Mouse (Mus musculus) lung, adult 18-20 months (tissue): Measurements from ENCODE around the gene Josd1.

Experiments
- DNase-seq, 2 experiments: peaks; one replicate each; pipeline ENCODE4 v3.0.0; 2022; ENCODE audit warnings: mixed read lengths in 2 of 2

Josd1 gene

DNA sequence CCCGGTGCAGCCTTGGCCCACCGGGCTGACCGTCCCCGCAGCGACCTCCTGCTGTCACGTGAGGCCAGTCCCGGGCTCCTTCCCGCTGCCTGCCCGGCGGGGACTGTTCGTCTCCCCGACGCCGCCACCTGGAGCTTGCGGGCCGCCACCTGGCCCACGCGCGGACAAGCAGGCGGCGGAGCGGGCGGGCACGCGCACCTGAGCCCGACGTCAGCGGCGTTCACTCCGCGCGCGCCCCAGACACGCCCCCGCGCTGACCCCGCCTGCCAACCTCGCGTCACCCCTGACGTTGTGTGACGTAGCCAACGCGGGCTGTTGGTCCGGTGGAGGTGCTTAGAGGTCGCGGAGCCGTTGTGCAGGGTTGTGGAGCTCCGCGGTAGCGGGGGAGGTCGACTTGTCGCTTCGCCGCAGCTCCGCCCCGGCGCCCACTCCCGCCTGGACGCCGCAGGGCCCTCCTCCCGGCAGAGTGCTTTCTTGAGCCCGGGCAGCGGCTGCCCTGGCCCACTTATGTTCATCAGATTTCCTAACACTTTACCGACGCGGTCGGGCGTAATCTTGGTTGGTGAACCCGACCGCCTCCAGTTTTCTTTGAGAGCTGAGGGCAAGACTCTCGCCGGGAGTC lies at the start of gene Josd1:
Gene Josd1 (minus strand): TSS at position 274 of the 622 bp plus-strand sequence.
- DNase-seq, result peak; percentile 95

DNA sequence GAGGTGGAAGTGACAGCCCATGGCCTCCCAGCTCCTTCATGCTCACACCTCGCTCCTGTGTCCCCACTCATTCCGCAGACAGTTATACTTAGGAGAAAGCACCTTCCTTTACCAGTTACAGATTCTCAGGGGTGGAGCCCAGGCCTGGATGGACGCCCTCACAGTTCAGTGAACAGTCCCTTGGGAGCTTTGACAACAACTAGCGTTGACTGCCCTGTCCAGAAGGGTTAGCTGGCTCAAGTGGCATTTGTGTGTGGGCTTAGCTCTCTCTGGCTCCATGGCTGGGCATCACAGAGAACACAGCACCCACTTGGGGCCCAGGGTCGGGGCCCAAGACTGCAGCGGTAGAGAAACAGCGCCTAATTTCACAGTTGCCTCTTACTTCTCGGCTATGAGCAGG lies 46.6 kb upstream of the Josd1 start:
- DNase-seq, result no peak

DNA sequence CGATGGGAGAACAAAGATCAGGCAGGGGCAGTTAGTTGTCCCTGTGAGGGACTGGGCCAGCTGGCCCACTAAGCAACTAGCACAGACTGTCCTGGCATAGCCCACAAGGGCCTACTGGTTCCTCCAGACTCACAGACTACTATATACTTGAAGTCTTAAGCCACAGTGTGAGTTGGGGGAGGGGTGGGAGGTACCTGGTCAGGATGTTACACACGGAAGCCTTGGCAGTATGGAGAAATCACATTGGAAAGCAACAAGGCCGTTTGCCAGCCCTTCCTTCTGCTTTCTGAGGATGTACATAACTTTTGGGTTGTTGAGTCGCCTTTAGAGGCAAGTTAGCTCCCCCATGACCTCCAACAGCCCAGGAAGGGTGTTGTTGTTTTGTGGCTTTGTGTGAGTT lies 45.9 kb upstream of the Josd1 start:
- DNase-seq, result no peak

DNA sequence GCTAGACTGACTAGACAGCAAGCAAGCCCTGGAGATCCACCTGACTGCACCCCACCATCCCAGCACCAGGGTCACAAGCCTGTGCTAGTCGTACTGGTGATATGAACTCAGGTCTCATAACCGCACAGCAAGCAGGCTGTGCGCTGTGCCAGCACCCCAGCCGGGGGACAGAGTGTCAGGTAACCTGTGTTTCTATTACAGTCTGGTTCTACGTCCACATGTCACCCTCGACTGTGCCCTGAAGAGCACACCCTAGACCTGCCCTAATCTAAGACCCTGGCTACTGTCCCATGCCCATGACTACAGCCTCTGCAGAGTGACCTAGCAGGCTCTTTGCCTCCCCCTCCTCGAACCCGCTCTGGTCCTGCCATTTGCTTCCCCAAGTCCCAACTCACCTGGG lies 45.5 kb upstream of the Josd1 start:
- DNase-seq, result no peak

DNA sequence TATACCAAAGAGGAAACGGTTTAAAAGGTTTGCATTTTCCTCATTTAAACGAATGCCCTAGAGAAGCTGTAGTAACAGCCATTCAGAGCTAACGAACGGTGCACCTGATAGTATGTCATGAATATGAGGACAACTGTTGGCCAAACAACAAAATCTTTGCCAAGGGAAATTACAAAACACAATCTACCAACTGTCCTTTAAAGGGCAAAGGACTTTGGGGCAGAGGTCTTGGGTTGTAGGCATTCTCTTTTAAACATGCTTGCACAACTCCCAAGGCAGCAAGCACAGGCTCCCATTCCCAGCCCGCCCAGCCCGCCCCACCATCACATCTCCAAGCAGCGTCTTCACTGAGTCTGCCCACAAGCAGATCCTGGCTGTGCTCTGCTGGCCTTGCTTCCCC lies 43.8 kb upstream of the Josd1 start:
- no peak for DNase-seq

DNA sequence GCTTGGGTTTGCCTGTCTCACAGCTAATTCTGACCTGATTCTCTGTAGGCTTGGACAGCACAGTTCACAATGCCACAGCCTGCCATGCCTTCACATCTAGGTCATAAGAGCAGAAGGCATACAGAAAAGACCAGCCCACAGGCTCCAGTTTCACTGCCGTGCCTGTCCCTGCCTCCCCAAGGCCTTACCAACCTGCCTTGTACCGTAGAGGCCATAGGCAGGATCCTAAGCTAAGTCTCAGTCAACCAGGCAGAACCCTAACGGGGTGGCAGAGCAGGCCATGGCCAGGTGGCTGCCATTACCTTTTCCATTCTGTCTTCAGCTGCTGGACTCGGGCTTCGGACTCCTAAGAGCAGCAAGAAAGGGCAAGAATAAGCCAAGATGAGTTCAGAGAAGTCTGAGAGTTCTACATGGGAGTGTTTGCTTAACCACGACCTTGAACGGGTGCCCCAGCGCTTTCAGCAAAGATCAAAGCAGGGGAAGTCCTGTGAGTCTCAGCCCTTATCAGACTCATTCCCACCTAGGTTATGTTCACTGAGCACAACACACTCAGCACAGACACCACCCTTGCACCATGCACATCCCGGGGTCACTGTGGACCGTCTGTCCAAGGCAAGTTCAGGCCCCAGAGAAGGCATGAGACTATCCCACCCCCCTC lies 41.1 kb upstream of the Josd1 start:
- DNase-seq, result no peak

DNA sequence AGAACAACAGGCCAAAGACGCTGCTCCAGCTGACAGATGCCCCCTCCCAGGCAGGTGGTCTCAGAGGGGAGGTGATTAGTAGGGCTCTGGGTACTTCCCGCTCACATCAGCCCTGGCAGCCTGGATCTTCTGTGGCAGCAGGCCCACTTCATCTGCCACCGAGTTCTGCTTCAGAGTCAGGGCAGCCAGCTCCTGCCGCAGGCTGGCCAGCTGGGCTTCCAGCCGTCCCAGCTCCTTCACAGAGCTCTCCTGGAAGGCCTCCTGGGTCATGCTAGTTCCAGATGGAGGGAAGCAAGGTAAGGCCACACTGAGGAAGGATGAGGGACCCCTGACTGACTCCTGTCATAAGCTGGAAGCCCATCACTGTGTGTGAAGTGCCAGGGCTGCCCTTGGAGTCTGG lies 40.6 kb upstream of the Josd1 start:
- DNase-seq, result no peak

DNA sequence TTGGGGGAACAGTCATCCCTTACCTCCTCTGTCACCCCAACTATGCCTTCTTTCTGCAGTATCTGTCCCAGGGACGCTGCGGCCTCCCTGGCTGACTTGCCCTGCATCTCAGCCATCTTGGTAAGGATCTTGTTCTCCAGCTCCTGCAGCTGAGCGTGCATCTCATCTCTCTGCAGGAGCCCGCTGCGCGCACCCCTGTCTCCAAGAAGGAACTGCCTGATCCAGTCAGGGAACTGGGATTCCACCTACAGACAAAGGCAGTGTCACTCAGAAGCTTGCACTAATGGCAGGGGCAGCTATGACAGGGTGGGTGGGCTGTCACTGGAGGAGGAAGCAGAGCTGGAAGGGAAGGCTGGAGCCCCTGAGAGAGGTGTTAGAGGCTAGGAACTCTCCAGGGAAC lies 40.1 kb upstream of the Josd1 start:
- DNase-seq, result no peak

DNA sequence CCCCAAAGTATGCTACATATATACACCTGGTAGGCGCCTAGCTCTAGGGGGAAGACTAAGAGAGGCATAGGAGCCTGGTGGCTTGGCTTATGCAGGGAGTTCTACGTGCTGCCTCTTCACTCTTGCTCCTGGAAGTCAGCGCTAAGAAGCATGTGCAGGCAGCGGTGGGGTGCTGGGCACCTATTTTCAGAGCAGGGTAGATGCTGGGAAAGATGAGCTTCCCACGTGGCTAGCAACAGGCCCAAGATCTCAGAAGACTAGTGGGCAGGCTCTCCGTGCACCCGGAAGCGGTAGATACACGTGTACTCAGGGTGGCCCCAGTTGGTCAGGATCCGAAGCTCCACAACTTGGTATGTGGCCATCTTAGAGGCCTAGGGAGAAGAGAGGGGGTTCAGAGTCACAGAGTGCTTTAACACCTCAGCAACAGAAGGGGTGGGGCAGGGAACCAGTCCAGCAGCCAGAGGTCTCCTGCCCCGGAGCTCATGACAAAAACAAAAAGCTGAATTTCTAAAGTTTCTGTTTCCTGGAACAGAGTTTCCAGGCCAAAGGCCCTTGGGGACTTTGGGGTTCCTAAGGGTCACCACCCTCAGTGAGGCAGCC lies 37.6 kb upstream of the Josd1 start:
- no peak for DNase-seq

DNA sequence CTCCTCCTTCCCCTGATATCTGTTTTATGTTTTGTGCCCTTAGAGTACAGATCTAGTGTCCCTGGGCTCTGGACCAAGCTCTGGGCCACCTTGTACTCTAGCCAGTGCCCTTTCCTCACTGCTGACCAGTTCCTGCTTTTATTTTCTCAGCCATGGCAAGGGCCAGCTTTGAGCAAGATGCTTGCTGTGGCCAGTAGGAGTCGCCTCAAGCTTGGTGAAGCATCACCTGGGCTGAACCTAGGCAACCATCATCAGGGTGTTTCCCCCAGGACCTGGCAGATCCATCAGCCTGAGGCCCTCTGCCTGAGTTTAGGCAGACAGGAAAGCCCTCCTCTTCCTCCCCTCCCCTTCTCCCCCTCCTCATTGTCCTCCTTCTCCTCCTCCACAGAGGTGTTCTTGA lies 35.7 kb upstream of the Josd1 start:
- peak; percentile 30 to 43 for DNase-seq

DNA sequence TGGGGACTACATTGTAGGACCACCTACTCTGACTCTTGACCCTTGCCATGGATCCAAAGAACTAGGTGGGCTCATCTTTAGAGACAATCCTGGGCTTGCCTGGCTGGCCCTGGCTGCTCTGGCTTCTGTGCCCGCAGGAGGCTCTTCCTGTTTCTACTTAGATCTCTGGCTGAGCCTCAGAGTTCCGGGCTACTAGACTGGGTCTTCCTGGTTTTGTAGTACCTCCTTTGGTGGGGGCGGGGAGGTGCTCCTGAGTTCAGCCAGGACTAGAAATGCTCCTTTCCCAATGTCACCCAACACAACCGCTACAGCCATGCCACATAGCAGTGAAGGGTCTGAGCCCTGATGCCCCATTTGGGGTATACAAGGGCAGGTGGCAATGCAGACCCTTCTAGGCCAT lies 33.1 kb upstream of the Josd1 start:
- DNase-seq, result no peak

DNA sequence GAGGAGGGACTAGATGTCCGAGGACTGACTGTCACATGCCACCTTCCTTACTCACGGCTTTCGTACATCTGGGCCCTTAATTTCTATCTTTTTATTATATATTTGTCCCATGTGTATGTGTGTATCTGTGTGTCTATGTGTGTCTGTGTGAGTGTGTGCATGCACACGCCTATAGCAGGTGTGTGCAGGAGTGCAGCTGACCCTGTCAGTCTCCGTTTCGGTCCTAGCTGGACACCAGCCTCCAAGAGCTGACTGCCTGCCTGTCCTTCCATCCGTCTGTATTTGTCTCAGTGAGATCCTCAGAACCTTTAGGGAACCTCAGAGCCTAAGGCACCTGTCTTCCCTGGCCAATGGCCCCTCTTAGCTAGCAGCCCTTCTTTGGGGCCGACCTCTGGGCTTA lies 32.5 kb upstream of the Josd1 start:
- DNase-seq, result no peak

DNA sequence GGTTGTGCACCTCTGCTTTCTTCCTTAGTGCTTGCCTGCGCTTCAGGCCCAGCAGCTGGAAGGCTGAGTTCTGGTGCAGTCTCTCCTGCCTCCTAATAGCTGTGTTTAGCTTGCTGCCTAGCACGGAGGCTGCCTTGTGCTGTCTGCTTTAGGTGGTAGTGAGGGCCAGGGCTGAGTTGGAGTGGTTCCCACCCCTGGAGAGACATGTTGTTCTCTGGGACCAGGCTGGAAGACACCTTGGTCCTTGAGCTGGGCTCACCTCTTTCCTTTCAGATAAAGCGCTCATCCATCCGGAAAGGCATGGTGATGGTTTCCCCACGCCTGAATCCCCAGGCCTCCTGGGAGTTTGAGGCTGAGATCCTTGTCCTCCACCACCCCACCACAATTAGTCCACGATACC lies 29.0 kb upstream of the Josd1 start:
- no peak for DNase-seq

DNA sequence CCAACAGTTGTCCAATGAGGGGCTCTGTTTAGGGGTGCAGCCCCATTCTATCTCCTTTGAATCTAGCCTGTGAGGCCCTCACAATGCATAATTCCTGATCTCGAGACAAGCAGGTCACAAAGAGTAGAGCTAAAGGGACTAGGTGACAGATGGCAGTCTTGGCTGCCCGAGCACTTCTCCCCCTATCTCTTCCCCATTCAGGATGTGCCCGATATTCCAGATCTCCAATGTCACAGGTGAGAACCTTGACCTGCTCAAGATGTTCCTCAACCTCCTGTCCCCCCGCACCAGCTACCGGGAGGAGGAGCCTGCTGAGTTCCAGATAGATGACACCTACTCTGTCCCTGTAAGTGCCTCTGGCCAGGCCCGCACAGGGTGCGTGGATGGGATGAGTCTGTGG lies 27.9 kb upstream of the Josd1 start:
- DNase-seq, result no peak

DNA sequence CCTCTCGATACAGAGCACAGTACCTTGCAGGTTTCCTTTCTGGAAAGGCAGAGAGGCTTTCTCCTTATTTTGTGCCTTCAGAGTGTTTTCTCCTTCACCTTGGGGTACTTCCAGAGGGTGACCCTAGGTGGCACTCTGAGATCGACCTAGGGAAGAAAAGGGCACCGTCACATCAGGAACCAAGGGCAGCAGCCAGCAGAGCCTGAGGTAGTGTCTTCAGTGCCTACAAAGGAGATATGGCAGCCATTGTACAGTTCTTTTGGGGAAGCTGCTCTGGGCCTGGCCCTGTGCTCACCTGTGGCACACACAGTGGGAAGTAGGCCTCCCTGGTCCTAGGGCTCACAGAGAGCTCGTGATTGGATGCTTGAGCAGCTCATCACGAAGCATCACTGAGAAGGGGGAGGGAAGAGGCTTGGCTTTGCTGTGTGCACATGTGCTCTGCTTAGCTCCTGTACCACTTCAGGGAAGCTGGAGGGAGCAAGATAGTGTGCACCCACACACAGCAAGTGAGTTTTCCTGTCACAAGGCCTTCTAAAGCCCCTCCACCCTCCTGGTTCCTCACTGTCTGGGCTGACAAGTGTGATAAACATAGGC lies 20.6 kb upstream of the Josd1 start:
- no peak for DNase-seq

DNA sequence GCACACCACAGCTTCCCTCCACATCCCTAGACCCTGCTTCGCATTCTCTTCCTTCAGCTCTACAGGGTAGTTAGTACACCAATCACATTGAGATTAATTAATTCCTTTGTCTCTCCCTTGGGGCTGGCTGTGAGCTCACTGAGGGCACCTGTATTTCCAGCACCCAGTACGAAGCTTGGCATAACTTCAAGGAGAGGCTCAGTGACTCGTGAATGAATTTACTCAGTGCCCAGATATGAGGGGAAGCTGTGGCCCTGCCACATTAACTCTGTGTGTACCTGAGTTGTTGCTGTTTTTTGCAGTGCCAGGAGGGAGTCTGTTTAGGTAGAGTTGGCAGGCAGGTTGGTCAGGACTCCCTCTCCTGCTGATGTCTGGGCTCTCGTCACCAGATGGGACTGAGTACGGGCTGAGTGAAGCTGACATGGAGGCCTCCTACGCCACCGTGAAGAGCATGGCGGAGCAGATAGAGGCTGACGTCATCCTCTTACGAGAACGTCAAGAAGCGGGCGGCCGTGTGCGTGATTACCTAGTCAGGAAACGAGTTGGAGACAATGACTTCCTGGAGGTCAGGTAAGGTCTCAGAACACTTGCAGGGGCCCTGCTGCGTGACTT lies 19.0 kb upstream of the Josd1 start:
- DNase-seq, result no peak

DNA sequence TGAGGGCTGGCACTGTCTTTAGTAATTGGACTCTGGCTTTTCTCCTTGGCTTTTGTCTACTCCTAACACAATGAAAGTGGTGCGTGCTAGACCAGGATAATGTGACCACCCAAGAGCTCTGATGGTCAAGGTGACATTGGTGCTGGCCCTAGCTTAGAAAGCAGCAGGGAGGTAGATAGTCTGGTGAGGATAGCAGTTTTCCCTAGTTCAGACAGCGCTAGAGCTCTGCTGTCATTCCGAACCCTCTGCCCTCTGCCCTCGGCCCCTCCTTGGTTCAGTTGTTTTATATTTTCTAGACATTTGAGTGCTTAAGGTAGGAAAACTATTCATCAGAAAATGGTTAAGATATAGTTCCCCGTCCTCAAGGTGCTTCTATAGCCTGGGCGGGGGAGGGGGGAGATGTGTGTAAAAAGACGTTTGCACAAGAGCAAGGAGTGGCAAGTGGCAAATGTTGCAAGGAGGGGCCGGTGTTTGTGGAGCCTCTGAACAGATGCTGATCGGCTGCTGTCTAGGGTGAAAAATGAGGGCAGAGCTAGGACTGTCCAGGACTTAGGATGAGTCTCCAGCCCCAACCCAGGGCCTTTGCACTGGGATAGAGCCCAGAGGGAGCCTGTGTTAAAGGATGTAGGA lies 10.0 kb upstream of the Josd1 start:
- no peak for DNase-seq

DNA sequence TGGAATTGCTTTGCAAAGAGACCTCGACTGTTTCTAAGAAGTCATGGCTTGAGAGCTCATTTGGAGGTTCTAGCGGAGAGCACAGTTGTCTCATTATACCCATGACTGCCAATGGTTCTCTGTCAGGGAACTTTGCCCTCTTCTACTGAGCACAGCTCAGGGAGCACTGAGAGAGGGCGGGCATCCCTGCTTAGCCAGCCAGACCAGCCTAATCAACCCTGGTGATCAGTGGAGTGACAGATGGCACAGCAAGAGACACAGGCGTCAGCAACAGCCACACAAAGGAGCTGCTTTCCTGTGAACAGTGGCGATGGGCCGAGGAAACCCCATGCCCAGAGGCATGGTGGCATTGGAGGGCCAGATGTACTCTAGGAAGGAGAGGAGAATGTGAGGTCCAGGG lies 9.3 kb upstream of the Josd1 start:
- DNase-seq, result no peak

DNA sequence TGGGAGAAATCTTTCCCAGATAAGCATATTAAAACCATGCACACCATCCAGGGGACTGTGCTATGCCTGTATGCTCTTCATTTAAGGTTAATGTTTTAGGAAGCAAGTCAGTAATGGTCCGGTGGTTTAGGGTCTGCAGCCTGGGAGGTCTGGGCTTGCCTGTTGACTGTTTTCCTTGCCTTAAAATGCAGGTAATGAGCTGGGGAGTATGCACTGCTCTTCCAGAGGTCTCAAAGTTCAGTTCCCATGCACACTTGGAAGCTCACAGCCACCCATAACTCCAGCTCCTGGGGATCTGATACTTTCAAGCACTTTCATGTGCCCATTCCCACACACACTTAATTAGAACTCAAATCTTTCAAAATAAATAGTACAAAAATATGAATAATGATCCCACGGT lies 8.8 kb upstream of the Josd1 start:
- DNase-seq, result no peak

DNA sequence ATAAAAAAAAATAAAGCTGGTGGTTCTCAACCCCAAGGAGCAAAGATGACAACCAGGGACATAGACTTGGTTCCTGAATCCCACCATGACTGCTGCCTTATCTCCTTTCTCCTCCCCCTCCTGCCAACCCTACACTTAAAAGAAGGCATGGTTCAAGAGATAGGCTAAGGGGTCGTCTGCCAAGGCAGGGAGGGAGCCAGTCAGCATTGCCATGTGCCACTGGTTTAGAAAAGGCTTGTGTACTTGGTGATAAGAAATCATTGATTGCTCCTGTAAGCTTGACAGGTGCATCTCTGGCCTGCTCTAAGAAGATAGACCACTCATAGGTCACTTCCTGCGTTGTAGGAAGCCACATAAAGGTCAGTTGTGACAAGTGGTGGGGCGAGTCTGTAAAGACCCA lies 7.8 kb upstream of the Josd1 start:
- no peak for DNase-seq

DNA sequence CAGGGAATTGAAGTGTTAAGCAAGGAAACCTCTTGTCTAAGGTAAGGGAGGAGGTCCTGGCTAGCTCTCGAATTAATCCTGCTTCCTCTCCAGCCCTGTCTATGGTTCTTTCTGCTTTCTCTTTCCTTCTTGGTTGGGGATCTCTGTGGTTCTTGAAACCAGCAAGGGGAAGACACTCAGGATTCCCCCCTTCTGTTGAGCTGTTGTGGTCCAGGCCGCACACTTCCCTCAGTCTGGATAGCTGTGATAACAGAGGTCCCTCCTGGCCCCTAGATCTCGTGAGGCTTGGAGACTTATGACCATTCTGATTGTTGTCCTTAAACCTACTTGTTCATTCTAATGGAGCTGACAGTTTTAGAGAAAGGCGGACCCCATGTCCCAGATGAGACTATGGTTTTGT lies 6.8 kb upstream of the Josd1 start:
- no peak for DNase-seq

DNA sequence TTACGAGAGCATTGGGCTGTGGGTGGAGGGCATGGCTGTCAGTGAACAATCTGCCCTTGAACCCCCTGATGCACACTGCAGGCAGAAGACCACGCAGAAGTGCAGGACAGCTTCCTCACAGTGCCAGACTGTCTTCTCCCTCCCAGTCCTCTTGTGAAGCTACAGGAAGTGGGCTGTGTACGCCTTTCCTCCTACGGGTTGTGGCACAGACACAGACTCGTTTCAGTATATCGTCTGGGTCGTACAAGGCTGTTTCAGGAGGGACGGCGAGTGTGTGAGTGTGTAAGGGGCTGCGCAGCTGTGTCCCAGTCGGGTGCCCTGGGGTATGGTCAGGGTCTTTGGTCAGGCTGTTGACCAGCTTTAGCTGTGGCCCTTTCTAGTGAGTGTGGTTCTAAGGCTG lies 6.0 kb upstream of the Josd1 start:
- peak; percentile 25 to 31 for DNase-seq

DNA sequence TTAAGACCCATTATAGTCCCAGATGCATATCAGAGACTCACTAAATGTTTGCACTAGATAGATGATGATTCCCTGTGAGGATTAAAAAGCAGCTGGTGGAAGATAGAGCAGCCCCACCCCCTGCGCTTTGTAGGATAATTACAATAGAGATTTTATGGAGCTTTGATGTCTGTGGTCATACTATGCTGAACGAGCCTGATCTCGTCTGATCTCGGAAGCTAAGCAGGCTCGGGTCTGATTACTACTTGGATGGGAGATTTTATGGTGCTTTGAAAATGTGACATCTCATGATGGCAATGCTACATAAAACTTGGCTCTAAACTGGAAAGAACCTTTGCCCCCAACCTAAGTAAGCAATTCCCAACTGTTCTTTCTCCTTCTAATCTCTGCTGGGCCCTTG lies 4.6 kb upstream of the Josd1 start:
- no peak for DNase-seq
